ENCODE assay signal across 8 mouse cellular contexts in the genomic region with DNA sequence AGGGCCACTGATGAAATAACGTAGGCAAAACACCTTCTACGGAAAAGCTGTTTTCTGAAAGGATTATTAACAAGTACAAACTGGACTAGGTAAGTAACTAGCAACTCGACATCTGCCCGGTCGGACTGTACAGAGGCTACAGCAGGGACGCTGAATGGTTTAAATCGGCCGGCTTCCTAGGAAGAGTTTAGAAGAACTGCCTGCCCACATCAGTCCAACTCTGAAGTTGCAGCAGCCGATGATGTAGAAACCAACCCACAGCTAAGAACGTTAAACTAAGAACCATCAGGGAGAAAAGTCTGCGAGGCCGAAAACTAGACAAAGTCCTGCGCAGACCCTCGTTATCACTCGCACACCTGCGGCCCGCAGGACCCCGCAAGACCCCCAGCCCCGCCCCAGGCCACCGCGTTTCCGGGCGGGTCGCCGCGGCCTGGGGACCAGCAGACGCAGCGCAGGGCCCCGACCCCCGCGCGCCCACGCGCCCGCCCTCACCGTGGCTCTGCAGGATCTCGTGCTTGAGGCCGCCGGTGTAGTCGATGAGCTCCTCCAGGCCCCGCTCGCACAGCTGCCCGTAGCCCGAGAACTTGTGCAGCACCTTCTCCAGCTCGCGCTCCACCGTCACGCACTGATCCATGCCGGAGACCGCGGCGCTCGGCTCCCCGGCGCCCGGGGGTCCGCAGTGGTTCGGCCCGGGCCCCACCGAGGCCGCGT. TPM values are rescaled to one million over a fixed set of nuclear protein-coding genes. Genes with fewer than 3 reads are reported as not detected.
DNase-seq lines count a peak whose midpoint lies in the region.

No protein-coding gene starts in this region.

- DNase-seq in kidney, adult 11 months = peak; percentile 61
- no peak for DNase-seq in kidney, postnatal 14 days
- peak; percentile 68 to 76 for DNase-seq in cerebellum, postnatal 10 days
- DNase-seq in gastrocnemius, postnatal 10 days = peak; percentile 12
- DNase-seq in kidney, adult 8-10 months = peak; percentile 43 to 47
- DNase-seq in liver = peak; percentile 63
- peak; percentile 27 to 54 for DNase-seq in natural killer cell, adult 2 months (ENCODE audit: low spot score in 2 of 2)
- DNase-seq in thymus, adult 18-20 months = peak; percentile 59 to 65

RNA-seq across cellular contexts. Expression of a gene that starts 0.8 kb away (rescaled TPM):
- 10 to 100 TPM; 58.0 to 61.9 TPM for total RNA-seq in gastrocnemius, postnatal 10 days (2021)

RNA-seq across cellular contexts. Expression of a gene that starts 54.0 kb away (rescaled TPM):
- total RNA-seq in gastrocnemius, postnatal 10 days (2021) = 10 to 100 TPM; 20.5 to 22.9 TPM
